Mouse (Mus musculus) megakaryocyte-erythroid progenitor cell, adult 5-6 weeks (primary cell): Measurements from ENCODE around the gene Tmem184b. TPM values are rescaled to one million over a fixed set of nuclear protein-coding genes. Genes with fewer than 3 reads are reported as not detected.

Source experiments
- ATAC-seq: replicated peaks from 2 replicates; pipeline ENCODE4 v1.8.0; 2016; ENCODE audit warnings: mild to moderate bottlenecking, inconsistent platforms; ENCODE audit not compliant: severe bottlenecking, poor library complexity, low FRiP score, low TSS enrichment
- total RNA-seq, 2 experiments: library from RNA; stranded (forward) in 1 of 2; stranded (reverse) in 1 of 2; fragments of 200-1000, 215-1000 nt in 1 of 2; fragments of >200 nt in 1 of 2; fragmentation: Nextera tagmentation in 1 of 2; gene quantifications; 2 replicates each; pipeline ENCODE4 v1.2.3; 2014 to 2017

Gene Tmem184b
- total RNA-seq, 2 experiments from 2014 or later: 5.0 to 8.3 TPM

DNA sequence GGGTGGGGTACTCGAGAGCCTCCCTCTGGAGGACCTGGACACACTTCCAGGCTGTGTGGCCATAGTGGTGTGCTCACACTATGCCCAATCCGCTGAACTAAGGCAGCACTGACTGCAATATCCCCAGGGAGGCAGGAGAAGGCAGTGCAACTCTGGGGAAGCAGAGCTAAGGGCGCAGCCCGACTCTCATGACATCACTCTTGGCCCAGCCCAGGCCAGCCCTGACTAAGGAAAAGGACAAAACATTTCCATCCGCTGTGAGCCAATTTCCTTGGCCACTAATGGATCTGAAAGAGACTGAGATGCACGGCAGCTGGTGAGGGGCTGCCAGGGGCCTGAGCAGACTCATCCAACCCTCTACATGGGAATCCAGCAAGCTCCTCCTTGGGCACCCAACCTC, 25.7 kb downstream of the Tmem184b start:
- no peak for ATAC-seq

DNA sequence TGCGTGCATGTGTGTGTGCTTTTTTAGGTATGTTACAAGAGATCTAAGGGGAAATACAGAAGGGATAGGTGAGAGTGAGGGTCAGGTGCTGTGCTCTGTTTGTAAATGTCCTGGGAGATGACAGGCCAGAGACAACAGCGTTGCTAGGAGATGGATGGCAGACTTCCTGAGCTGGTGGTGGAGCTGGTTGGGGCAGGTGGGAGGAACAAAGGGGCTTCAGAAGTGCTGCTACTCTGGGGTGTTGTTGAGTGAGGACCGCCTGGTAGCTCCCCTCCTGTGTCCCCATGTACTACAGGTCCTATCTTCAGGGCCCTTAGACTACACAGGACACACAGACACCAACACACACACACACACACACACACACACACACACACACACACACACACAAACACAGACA, 28.6 kb downstream of the Tmem184b start:
- ATAC-seq: no peak

DNA sequence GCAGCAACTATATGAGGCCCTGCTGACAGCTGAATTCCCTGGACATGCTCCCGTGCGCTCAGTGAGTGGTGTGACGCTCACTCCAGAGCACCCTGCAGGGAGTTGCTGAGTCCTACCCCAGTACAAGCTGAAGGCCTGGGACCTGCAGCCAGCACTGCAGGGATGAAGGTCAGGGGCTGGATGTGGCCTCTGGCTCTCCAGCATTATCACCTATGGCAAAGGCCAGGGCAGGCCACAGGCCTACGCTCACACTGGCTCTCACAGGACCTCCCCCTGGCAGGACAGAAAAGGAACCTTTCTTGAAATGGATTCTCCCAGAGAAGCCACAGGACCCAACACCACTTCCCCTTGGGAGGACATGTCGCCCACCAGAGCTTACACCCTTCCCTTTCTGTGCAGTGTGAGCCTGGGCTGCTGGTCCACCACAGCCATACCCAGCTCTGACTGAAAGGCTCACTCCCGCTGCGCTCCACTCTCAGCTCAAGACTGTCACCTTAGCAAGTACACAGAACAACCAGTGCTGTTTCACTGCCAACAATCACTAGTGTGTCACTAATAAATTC, 33.0 kb downstream of the Tmem184b start:
- no peak for ATAC-seq

DNA sequence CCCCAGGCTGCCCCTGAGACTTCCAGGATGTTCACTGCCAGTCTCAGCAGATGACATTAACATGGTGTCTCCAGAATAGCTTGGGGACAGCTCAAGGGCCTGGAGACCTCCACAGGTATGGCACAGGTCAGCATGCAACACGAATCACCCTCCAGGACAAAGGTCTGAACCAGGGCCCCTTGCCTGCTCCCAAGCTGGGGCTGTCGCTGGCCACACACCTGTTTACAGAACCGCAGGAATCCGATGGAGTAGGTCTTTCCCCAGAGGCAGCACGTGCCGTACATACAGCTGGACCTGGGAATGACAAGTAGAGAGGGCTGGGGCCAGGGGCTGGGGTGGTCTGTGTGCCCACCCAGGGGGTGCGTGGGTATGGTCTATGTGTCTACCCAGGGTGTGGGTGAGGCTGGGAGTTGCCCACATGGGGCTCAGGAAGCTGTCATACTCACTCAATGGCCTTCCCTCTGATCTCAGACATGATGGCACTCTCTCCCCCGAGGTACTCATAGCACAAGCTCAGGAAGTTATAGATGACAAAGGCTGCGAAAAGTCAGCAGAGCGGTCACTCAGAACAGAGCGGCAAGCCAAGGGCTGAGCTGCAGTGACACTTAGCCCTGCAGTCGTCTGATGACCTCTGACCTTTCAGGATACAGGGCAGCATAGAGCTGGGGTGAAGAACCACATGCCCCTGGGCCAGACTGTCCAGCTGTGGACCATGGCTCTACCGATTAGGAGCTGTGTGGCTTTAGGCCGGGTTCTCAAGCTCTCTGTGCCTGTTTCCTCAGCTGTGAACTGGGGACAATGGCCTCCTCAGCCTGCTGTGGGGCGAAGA, 33.7 kb downstream of the Tmem184b start:
- no peak for ATAC-seq

DNA sequence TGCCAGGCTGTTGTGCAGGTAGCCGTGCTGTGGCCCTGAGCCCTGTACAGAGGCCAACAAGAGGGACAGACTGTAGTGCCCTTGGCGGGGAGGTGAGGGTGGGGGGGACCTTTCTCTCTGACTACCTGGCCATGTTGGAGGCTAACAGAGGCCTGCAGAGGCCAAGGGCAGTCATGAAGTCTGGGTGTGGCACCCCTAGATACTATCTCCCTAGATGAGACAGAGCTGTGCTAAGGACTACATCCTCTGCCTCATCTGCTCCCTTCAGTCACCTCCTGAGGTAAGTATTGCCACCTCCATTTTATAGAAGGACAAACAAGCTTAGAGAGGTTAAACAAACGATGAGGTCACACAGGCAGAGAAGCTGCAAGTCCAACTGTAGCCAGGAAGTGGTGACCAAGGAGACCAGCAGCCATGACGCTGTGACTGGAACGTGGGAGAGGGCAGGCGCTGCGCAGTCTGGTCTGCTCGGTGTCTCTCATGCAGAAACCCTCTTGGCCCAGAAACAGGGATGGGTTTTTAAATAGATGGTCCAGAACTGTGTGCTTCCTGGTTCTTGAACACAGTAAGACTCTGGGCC, 34.4 kb downstream of the Tmem184b start:
- no peak for ATAC-seq

DNA sequence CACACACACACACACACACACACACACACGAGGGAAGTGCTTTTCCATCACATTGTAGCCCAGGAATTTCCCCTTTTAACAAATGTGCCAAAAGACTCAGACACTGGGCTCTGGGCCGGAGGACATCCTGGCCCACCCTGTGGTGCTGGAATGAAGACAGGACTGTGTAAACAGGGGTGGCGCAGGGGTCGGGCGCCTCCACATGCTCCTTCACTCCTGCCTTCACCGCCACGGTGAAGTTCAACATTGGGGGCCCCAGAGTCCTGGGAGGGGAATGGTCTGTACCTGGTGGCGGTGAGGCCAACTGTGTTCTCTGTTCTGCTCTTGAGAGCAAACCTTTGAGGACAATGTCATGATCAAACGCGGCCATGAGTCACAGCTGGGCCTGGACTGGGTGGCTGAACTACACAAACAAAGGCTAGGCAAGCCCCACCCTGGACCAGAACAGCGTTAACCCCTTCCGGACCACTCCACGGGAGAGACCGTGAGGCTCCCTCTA, 35.0 kb downstream of the Tmem184b start:
- ATAC-seq: no peak

DNA sequence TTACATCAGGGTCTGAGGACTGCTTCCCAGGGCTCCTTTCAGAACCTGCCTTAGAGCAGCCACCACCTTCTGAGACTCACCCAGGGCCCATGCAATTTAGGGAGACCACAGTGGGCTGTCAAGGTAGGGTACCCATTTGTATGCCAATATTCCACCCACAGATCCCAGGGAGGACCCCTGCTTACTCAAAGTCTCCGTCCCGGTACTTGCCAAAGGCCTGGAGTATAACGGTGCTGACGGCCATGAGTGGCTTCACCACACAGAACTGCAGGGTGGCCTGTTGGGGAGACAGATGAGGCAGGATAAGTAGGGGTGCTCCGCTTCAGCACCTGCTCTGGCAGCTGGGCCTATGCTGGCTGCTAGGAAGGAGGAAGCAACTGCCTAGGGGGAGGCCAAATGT, 37.0 kb downstream of the Tmem184b start:
- ATAC-seq: no peak

DNA sequence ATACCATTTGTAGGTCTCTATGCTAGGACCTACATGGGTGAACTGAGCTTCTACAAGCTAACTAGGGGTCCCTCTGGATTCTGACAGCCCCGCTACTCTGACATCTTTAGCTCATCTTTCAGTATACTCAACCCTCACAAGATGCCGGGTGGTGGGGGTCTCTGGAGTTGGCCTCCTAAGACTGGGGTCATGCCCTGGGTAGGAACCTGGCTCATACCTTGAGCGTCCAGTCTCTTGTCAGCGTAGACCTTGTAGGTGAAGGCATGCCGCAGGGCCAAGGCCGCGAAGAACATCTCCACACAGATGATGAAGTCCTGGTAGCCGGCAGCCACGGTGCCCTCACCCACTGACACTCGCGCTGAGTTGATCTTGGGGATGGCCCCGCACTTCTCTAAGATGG, 38.3 kb downstream of the Tmem184b start:
- ATAC-seq: no peak

DNA sequence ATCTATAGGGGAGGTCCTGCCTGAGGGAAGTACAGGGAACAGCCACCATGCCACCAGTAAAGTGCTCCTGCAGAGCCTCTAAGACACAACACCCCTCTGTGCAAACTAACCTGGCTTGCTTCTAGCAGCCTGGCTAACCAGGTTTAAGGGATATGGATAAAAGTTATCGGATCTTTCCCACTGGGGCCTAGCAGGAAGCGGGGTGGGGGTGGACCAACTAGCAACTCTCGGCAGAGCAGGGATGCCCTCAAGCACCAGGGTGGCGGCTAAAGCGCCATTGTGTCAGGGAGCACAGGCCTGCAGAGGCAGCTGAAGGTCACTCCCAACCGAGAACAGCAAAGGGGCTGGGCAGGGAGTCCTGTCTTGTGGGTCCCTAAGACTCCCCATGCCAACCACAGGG, 39.2 kb downstream of the Tmem184b start:
- ATAC-seq: no peak

DNA sequence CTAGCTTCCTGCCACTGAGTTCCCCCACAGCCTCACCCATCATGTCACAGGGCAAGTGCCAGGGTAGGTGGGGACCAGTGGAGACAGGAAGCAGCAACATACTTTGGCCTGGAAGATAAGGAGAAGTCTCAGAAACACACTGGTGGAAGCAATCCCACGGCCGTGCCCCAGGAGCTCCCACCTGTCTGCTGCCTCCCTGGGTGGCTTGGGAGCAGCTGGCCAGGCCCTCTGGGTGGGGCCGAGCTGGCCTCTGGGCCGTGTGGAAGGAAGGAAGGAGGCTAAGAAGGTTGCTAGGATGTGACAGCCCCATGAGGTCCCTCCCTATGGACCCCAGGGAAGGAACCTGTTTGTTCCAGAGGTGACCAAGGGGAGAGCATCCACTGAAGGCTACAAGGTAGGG, 42.3 kb downstream of the Tmem184b start:
- no peak for ATAC-seq

DNA sequence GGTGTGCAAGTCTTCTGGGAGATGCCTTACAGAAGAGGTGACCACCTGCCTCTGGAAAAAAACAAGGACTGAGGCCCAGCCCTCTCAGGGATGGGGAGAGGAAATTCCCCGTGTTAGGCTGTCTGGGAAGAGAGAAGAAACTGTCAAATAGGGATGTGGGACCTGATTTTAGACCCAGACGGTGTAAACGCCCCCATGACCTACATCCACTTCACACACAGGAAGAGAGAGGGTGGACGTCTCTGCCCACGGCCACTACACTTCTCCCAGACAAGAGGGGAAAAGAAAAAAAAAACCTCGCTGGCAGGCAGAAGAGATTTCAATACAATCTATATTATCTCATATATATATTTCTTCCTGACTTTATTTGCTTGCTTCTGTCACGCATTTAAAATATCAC, 43.0 kb downstream of the Tmem184b start:
- no peak for ATAC-seq

DNA sequence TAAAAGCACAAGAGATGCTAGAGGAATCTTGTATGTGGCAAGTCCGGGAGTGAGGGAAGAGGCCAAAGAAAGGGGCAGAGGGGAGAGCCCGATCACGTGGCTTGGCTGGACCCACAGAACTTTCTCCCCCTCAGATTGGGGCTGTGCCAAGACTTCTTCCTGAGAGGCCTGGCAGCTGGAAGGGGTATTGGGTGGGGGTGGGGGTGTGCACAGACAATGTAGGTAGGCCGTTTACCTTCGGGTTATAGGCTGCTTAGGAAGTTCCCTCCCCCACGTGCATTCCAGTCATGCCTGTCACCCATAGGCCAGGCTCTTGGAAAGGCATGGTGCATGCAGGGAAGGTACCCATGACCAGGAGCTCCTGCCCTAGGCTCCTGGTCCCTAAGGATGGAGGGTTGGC, 43.4 kb downstream of the Tmem184b start:
- ATAC-seq: no peak

DNA sequence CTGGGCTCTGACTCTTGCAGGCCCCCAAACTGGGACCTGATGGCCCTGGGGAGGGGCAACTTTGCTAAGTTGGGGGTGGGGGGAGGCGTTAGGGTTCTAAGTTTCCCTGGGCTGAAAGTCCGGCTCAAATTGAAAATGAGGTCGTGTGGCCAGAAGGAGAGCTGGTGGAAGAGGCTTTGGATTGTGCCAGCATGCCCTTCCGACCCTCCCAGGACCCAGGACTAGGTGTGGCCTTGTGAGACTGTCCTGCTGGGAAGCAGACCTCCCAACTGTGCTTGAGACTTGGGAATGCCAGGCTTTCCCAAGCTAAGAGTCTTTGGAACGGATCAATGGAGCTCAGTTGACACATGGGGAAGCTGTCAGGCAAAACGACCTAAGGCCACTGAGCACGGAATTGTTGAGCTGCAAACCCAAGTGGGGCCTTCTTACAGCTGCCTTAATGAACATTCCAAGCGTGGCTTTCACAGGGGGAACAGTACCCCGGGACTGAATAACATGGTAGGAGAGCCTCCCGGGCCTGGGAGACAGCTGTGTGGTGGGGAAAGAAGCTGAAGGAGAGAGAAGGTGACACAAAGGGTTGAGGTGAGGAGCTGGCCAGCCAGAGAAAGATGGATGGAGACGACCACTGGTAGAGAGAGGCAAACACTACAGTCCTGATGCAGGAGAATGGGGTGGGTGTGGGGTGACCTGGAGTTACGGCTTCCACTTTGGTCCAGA, 45.2 kb downstream of the Tmem184b start:
- no peak for ATAC-seq

DNA sequence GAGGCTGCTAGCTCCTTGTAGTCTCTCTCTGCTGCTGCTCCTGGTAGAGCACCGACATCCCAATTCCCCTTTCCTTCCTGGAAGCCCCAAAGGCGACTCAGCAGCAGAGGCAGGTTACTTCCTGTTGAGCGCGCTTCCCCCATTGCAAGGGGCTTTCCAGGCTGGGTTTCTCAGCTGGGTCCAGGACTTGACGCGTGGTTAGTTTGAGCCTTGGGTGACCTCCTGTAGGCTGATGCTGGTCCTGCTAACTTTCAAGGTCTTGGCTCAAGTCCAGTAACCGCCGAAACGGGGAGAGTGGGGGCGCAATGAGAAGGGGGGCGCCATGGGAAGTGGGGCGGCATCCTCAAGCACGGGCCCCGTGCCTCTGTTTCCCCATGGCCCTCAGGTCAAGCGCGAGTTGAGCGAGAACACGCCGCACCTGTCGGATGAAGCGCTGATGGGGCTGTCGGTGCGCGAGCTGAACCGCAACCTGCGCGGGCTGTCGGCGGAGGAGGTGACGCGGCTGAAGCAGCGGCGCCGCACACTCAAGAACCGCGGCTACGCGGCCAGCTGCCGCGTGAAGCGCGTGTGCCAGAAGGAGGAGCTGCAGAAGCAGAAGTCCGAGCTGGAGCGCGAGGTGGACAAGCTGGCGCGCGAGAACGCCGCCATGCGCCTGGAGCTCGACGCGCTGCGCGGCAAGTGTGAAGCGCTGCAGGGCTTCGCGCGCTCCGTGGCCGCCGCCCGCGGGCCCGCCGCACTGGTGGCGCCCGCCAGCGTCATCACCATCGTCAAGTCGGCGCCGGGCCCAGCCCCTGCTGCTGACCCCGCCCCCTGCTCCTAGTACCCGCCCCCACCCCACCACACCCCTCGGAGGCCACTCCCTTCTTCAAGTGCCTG, 46.1 kb downstream of the Tmem184b start:
- peak; percentile 59 for ATAC-seq

DNA sequence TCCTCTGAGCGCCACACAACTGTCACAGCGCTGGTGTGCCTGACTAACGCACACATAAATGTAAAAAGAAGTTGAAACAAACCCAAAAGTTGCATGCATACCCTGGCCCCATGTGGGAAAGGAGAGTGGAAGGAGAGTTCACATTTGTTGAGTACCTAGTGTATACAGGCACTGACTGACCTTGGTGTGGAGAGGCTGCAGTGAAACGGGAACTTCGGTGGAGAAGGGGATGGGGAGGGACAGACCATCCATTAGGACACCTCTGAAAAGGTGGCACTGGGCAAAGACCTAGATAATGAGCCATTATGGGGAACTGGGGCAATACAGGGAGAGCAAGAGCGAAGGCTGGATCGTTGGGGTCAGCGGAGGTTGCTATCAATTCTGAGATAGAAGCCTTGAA, 46.9 kb downstream of the Tmem184b start:
- no peak for ATAC-seq

DNA sequence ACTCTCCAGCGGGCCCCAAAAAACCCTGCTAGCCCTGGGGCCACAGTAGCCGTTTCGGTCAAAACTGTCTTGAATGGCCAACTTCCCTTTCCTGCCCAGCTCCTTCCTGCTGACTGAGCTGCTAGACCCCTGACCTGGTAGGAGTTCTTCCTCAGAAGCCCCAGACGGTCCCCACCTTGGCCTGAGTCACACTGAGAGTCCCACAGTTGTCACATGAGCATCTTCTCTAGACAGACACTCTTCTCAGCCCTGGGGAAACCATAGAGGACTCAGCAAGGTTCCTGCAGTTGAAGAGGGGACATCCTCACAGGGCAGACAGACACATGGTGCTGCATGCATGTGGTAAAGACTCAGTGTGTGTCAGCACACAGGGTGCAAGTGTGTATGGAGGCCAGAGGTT, 48.8 kb downstream of the Tmem184b start:
- ATAC-seq: no peak

DNA sequence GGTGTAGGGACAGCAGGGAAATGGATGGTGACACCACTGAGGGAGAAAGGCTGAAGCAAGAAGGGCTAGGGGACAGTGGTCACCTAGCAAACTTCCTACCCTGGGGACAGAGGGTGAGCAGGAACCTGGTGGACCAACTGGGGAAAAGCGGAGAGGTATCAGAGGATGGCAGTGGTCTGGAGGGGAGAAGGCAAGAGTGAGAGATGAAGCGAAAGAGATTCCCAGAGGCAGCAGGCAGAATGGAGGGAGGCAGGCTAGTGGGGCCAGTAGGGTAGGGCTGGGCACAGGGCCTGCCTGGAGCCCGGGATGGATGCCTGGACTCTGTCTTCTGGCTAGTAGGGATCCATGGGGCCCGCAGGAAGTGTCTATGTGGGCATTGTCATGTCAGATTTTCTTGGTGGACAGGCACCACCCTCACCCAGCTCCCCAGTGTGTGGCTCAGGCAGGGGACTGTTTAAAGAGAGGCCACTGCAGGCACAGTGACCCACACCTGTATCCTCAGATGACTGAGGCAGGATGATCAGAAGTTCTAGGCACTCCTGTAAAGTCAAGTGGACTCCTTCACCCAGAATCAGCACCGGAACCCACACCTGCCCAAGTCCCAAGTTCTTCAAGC, 49.6 kb downstream of the Tmem184b start:
- no peak for ATAC-seq

DNA sequence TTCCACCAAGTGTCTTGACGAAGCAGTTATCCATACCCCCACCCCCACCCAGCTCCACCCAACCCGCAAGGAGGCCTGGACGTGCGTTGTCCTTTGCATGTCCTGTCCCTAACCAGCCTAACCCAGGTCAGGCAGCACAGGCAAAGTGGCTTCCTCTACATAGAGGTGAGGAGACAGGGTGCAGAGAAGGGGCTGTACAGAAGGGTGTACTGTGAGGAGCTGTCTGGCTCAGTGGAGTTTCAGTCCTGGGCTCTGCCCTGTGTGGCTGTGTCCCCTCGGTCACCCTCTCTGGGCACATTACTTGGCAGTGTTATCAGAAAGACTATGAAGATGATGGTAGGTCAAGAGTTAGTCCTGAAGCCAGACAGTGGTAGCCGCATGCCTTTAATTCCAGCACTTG, 50.9 kb downstream of the Tmem184b start:
- no peak for ATAC-seq

DNA sequence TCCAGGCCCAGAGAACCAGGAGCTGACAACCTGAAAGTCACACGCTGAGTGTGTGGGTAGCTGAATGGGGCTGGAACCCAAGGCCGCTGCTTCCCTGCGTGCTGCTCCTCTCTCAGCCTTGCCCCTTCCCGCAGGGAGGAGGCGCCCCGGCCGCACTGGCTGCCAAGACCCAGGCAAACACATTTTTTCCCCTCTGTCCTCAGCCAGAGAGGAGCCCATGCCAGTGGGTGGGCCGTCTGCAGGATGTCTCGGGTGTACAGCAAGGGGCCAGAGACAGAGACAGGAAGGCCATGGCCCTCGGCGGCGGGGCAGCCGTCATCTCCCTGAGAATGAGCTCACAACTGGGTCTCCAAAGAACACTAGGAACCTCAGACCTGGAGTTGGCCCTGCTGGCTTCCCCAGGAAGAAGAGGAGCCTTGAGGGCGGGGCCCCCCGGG, 52.0 kb downstream of the Tmem184b start:
- ATAC-seq: no peak
